Mouse (Mus musculus): ENCODE measurements at regions not wholly inside any gene's neighbourhood (a gene's known extent, or its start where the extent isn't known, plus 50 kb on each side); places are given as distances from the start of the nearest gene placed in this dataset.

DNA sequence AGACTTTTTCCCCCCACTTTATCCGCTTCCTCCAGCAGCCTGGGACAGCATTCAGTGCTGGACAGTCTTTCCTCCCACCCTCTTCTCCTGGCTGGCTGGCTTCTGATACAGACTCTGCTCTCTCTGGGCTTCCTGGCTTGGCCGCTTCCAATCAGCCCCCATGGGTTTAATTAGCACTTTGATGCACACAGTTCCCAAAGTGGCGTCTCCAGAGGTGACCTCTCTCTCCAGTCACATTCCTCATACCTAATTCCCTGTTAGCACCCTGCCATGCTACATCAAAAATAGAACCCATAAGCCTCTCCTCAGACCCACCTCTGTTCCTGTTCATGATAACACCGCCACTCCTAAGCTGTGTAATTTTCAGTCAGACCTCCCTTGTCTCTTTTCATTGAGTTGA lies 101.9 kb upstream of the Arid2 start:
- DNase-seq: no peak

DNA sequence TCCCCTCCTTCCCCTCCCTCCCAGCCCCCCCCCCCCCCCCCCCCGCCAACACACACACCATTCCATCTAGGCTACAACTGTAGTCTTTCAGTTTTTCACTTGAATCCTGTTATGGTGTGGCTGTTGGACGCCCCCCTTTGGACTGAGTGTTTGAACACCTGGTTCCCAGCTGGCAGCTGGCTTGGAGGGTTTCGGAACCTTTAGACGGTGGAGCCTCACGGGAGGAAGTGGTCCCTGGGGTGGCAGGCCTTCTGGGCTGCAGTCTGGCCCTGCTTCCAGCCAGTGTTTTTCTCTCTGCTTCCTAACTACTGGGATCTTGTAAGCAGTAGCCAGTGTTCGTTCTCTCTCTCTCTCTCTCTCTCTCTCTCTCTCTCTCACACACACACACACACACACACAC lies 101.4 kb upstream of the Arid2 start:
- DNase-seq: no peak

DNA sequence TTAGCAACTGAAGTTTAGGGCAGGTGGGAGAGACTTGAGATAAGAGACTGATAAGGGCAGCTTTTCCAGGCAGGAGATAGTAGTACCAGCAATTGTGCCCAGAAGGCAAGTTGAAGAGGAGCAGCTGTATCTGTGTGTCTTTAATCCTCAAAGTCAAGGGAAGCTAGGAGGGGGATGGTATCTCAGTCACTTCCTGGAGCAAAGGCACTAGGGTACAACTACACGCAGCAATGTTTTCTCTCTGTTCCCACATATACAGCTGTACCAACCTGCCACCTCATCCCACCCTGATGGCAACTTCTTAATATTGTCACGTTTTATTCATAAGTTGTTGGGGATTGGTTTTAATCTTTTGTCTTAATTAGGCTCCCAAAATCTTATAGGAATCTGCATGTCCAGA lies 97.8 kb upstream of the Arid2 start:
- DNase-seq: no peak

DNA sequence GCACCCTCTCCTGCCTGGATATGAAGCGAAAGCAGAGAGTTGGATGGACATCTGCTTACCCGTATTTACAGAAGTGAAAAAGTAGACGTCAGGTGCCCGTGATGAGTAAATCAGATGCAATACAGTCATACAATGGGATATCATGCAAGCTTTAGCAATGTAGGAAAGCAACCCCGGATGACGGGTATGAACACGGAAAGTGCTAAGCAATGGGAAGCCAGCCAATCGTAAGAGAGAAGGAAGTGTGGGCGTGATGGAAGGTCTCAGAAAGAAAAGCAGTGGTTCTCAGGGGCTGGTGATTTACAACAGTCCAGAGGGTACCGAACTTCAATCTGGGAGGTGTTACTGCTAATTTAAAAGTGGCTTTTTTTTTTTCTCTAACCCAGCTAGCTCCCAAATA lies 89.9 kb upstream of the Arid2 start:
- no peak for DNase-seq

DNA sequence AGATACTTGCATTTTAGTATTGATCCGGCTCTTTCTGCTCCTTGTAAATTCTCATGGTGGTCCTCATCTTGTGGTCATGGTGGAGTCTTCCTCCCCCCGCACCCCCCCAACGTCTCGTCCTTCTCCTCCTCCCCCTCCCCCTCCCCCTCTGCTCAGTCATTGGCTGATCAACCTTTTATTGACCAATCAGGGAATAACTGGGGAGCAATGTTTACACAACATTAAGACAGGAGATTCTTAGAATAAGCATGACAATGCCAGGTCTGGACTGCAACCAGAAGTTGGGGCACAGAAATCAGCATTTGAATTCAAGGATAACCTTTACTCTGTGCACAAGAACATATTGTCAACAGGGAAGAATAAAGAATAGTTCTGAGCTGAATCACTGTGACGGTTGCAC lies 89.4 kb upstream of the Arid2 start:
- no peak for DNase-seq

DNA sequence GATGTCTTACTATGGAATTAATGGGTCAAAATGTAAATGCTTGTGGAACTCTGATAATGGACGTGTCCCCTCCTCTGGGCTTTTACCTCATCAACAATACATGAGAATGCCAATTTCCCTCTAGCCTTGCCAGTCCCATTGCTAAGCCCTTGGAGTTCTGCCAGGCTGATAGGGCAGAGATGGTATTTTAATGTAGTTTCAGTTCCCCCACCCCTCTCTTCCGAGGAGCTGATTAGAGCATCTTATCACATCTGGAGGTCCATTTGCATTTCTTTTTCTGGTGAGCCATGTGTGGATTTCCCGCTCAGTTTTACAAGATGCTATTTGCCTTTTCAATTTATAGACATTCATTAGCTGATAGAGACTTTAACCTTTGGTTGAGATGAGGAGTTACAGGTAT lies 86.0 kb upstream of the Arid2 start:
- DNase-seq: no peak

DNA sequence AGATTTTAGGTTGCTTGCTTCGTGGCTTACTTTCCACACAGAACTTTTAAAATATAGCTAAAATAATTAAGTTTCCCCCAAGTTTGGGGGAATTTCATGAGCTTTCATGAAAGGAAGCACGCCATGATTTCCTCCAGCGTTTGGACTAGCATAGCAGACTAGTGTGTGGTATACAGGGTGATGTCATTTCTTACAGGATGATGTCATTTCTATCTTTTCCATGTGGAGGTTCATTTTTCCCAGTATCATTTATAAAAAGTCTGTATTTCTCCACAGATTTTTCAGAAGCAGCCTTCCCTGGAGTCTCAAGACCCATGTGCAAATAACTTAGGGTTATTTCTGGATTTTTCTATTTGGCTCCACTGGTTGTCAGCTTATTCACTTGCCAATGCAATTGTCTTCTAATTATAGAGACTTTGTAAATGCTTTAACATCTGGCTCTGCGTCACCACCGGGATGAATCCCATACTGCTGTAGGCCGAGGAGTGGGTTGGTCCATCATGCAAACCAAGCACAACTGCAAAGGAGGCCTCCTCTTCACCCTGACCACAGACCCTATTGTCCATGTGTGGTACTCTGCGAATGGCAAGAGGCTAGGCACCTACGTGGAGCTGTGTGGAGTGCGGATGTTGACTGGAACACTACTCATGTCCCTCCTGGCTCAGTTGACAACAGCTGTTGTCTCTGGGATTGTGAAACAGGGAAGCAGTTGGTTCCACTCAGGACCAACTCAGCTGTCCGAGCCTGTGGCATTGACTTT lies 85.4 kb upstream of the Arid2 start:
- DNase-seq: peak; percentile 12

DNA sequence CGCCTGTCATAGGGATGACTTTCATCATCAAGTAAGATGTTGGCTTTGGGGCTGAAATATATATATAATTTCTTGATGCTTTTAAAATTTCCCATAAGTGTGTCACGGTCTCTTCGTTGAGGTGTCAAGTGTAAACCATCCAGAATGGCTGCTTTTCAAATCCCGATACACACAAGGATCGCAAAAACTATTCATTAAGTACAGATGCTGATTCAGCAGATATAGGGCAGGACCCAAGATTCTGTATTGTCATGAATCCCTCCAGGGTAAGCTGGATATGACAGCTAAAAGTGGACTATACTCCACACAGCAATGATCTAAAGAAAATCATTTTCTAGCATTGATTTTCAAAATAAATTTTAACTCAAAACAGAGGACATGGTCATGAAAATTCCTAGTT lies 83.1 kb upstream of the Arid2 start:
- no peak for DNase-seq

DNA sequence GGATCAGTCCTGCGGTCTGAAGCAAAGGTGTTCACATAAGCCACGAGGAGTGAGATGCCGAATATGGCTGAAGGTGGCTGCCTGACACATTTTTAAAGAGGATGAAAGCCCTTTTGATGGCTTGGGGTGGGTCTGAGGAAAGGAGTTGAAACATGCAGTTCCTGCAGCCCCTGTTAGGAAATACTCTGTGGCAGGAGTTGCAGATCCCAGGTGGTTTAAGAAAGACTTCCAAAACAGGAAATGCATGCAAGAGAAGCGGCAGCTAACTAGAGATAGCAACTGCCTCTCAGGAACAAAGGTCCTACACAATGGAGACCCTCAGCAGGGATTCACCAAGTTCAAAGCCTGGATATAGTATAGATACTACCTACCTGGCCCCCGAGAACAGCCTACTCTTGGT lies 82.7 kb upstream of the Arid2 start:
- no peak for DNase-seq

DNA sequence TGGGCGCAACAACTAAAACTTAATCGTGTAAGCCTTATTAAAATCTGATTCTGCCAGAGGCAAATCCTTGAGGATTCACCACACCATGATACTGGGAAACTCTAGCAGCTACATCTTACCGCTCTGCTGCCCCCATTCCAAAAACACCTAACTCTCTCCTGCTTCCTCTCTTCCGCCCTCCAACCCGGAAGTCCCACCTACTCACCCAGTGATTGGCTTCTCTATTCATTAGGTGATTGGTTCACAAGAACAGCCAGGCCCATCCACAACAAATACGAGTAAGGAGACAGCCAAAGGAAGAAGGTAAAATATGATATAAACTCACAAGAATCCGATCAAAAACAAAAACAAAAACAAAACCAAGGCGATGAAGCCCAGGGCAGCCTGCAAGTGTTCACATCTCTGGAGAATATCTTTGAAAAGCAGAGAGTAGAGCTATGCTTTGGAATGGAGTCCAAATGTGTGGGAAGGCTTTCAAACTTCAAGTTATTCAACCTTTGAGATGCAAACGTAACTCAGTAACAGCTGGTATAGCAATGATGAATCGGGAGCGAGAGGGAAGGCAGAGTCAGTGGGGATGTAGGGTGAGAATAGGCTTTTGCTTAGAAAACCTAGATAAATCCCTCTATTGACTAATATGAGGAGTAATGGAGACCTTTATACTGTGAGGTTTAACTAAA lies 76.5 kb upstream of the Arid2 start:
- DNase-seq: no peak

DNA sequence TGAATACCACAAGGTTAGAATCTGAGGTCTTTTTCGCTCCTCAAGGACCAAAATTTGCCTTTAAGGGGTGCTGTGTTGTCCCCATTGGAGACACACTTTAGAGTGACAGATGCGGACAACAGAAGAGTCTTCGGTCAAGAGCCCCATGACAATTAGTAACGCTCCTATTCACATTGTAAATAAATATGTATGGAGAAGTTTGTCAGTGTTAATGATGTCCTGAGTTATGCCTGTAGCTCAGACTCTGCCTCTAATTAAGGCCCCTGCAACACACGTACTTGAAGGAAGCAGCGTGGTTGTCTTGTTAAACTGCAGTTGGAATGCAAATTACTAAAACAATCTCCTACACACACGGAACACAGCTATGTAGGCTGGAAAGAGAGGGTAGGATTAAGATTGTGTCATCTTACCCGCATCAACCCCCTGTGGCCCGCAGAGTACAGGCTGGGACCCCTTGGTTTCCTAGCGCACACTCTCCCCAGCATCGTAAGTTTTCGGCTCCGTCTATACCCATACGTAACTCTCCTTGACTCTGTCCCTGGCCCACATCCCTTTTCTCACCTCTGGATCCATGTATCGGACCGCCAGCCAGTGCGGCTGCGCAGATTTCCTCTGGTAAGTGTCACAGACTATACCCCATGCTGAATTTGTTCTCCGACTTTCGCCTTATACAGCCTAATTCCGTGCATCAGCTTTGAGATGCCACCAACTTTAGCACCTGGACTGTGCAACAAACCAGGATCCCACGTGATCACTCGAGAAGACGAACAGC lies 73.6 kb upstream of the Arid2 start:
- no peak for DNase-seq

DNA sequence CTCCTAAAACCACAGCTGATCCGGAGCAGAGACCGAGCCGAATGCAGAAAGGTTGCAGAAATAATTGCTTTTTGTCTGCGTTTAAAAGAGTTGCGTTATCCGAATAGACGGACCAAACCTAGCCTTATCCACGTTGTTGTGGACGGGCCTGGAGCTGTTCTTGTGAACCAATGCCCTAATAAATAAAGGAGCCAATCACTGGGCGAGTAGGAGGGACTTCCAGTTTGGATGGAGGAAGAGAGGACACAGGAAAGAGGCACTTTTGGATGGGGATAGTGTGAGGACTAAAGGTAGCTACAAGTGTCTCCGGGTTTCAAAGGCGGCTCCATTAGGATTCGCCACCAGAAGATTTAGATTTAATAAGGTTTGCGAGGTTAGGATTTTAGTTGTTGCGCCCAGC lies 69.4 kb upstream of the Arid2 start:
- no peak for DNase-seq

DNA sequence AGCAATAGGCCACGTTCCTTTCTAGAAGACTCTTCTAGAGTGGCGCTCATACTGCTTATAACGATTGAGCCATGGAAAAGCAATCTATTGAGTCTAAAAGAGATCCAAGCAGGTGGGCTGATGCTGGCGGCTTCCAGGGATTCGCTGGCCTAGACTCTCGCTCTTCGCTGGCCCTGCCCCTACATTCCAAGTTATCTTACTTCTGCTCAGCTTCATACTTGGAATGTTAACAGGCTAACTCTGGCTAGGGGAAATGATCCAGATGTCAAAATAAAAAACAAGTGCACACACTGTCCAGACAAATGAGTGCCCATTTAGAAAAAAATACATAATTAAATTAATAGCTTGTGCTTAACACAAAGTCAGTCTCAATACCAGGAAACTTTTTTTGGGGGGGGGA lies 67.6 kb upstream of the Arid2 start:
- no peak for DNase-seq

DNA sequence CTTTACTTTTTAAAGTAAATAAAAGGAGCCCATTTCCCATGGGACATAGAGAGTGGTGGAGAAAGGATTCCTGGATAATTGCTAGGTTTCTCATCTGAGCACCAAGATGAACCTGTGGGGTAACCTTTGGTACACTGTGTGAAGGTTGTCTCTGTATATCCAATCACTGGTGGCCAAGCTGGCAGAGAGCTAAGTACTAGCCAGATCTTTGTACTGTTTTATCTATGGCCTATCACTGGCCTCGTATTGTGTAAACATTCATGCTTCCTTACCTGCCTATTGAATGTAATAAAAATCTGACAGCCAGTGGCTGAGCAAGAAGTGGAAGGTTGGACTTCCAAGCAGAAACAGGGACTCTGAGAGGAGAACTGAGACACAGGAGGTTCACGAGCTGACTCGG lies 55.3 kb upstream of the Arid2 start:
- DNase-seq: no peak

DNA sequence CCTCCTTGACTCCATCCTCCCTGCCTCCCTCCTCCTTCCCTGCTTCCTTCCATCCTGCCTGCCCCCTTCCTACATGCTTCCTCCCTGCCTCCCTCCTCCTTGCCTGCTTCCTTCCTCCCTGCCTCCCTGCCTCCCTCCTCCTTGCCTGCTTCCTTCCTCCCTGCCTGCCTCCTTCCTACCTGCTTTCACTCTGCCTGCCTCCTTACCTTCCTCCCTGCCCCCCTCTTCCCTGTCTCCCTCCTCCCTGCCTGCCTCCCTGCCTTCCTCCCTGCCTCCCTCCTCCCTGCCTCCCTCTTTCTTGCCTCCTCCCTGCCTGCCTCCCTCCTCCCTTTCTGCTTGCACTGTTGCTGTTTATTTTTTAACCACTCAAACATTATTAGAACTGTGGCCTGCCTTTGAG lies 54.2 kb upstream of the Arid2 start:
- DNase-seq: no peak

DNA sequence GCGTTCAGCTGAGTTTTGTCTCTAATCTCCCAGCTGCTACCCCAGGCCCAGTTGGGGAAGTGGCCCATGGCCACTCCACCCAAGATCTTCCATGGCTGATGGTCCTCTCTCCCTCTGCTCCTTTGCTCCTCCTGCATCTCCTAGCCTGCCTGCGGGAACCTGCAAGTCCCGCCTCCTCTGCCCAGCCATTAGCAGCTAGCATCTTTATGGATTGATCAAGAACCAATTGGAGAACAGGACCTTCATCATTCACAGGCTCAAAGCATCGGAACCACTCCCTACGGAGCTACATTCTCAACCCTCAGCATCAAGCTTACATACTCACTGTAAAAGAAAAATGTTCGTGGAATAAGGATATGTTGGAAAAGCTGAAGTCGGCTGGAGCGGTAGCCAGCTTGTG lies 52.5 kb upstream of the Arid2 start:
- no peak for DNase-seq

Measured in gastrocnemius, postnatal 25 days (tissue).